Mouse (Mus musculus) A20 (cell line): ENCODE measurements at regions not wholly inside any gene's neighbourhood (a gene's known extent, or its start where the extent isn't known, plus 50 kb on each side); places are given as distances from the start of the nearest gene placed in this dataset.

Experiments
- DNase-seq: peaks from one replicate; pipeline ENCODE4 v3.0.0-alpha.2; 2011; ENCODE audit warnings: low read depth, low spot score

GRCm38 (mm10) chr2:47424910-47425309 is 1389.0 kb upstream of the Acvr2a start:
- DNase-seq = peak; percentile 17

GRCm38 (mm10) chr2:47429843-47430242 is 1384.1 kb upstream of the Acvr2a start:
- DNase-seq = no peak

DNA sequence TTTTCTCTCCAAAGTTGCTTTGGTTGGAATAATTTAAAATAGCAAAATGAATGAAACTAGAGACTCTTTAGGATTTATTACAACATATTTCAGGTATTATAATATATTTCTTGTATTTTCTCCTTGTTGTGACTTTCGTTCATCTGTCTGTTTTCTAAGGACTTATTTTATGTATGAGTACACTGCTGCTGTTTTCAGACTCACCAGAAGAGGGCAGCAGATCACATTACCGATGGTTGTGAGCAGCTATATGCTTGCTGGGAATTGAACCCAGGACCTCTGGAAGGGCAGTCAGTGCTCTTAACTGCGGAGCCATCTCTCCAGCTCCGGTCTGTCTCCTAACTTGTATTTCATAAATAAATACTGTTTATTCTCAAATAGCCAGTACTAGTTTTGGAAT is 1347.9 kb upstream of the Acvr2a start:
- DNase-seq = peak; percentile 40

DNA sequence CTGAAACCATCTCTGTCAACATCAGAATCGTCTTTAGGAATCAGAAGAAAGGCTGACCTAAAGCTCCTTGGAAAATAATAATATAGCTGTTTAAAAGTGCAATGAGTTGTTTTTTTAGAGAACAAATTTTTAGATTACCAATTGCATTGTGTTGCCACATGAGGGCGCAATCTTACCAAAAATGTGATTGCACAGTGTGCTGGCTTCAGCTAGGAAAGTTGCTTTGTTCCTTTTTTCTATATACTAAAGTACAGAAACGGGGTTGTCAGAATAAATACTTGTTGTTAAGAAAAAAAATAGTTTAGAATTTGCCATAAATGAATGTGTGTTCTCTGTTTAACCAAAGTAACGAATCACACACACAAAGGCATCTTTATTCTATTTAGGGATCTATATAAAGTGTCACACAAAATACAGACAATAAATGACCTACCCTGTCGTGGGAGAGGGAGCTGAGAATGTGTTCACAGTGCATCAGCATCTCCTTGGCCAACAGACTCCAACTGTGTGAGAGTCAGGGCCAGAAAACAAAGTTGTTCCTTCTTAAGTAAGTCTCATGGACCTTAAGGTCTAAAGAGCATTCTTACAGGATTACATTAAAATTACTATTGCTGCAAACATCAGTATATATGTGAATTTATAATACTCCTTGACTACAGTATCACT is 1321.9 kb upstream of the Acvr2a start:
- DNase-seq = peak; percentile 56
